Mouse (Mus musculus) lung, adult 2 months (tissue): ENCODE measurements around the gene Slc12a1.

Experiments used
- CTCF ChIP-seq: fragments of 200-500 bp; IDR thresholded peaks from 2 replicates; pipeline ENCODE4 v1.5.1; 2011; ENCODE audit warnings: mild to moderate bottlenecking, low read length, control low read depth; ENCODE audit not compliant: insufficient read depth
- POLR2A ChIP-seq: fragments of 200-500 bp; IDR thresholded peaks from 2 replicates; pipeline ENCODE4 v1.6.1; 2011; ENCODE audit warnings: low read depth, mild to moderate bottlenecking, control low read depth, low read length, borderline replicate concordance; ENCODE audit errors: extremely low read depth

DNA sequence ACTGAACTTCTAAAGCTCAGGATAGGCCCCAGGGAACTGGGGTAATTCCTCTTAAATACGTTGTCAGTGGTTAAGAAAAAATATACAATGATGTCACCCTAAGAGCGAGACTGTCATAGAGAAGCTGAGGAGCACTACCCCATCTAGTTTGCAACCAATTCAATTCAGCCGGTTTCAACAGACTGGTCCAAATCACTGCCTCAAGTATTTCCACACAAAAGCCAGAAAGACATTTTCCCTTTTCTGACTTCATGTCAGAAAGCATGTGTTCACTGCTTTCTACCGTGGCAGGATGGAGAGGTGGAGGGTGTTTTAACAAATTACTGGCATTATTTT lies 30.0 kb upstream of the Slc12a1 start:
- TF ChIP-seq POLR2A (no peak), CTCF (no peak)
